Mouse (Mus musculus) mouse embryonic stem cell (cell line): ENCODE measurements around the gene Svep1.

ENCODE experiments used
- in situ Hi-C, 2 experiments: fragments of 300-500 bp; cut with MboI; formaldehyde crosslinking; loops; 1 replicate in 1 of 2; 3 replicates in 1 of 2; pipeline ENCODE4 v1.14.3; 2019 to 2020; ENCODE audit warnings: low sequenced_read_pairs in 2 of 2, low pct_unique_long_range_greater_than_20kb in 1 of 2, mixed read lengths in 1 of 2; ENCODE audit not compliant: unreplicated experiment in 1 of 2

The Svep1 gene

DNA sequence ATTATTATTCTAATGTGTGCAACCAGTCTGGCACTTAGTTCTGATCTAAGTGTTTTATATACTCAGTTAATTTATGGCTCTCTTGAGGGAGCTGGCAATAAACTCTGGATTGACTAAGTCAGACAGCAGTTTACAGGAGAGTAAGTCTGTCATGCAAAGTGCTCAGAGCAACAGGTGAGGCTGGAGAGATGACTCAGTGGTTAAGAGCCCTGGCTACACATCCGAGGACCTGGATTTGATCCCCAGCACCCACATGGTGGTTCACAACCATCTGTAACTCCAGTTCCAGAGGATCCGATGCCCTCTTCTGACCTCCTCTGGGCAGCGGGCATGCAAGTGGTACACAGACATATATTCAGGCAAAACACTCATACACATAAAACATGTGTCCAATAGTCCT lies 162.3 kb downstream of the Svep1 start:
- in situ Hi-C loops: no loop called here

DNA sequence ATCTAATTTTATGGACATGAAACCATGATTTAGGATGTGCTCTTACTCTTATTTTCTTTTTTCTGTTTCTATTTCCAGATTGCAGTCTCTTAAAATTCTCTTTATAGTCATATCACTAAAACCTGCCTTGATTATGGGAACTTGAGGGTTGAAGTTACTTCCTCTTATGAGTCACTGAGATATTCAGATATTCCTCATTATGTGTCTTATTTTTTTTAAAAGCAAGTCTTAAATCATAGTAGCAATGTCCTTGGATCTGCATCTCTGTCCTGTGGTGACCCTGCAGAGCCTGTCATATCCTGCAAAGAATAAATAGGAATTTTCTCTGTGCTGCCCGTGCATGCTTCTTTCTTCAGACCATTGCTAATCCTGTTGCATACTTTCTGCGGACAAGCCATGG lies 166.6 kb downstream of the Svep1 start:
- in situ Hi-C loops: no loop called here

DNA sequence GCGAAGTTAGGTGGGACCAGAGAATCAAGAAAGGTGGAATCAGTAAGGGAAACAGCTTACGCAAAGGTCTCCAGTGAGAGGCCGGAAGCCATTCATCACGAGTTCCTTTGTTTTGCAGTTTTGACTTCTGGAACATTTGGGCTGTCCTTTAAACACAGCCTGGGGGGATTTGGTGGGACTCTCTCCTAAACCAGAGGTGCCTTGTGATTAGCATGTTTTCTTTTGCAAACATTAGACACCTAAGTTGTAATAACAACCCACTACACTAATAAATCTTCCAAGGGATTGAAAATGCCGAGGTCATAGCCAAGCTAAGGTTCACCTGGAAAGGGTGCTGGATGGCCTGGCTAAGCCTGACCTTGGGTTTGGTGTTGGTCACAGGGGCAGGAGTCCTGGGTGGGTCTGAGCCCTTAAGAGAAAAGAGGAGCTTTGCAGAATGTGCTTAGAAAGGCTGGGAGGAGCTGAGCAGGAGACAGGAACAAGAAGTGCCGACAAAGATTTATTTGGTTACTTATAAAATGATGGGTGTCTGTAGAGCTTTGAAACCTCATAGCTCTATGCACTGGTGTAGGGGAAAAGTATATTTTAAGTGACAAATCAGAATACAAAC lies 169.5 kb downstream of the Svep1 start:
- in situ Hi-C loops: no loop called here

DNA sequence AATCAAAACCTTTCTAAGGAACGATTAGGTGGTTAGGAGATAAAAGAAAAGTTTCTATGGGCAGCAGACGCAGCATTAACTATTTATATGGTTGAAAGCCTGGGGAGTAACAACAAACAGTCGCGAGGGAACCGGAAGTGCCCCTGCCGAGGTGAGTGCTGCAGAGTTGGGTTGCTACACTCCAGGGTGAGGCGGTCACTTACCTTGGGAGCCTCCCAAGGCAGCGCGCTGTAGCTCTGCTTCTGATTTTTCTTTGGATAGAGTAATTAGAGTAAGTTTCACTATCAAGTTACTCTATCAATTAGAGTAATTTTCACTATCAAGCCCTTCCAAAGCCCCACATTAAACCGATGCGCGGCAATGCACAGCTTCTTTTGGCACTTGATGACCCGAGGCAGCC lies 172.0 kb downstream of the Svep1 start:
- in situ Hi-C loops: no loop called here

DNA sequence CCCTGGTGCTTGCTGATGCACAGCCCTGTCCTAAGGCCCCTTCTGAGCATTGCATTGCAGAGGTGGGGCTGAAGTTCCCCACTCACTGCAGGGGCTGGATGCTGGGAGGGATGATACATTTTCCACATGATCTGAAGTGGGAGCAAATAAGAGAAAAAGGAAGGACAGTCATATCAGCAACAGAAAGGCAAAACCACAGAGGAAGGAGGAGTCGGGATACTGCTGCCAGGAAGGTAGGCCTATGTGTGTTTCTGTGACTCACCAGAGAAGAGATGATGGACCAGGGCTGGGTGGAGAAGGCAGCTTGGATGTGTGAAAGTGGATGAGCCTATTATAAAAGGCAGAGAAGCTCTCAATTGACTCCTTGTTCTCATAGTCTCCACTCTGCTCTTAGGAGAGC lies 173.9 kb downstream of the Svep1 start:
- in situ Hi-C loops: no loop called here

DNA sequence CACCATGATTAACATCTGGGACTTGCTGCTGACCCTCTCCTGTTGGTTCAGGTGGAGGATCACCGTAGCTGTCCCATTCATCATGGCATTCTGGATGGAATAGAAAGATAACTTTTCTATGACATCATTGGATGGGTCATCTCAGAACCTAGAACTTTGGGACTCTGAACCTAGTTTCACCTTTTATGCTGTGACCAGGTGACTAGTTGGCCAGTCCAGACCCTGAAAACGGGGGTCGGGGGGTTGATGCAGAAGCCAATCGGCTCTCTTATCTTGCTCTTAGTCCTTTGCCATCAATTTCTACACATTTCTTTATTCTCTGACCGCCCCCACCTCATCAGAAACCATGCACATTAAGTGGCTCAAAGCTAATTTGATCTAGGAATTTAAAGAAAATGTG lies 197.6 kb downstream of the Svep1 start, which contains the start of gene Txndc8:
TSS of gene Txndc8 (minus strand) at position 101 of the 400 bp plus-strand sequence.
- in situ Hi-C loops: no loop called here

DNA sequence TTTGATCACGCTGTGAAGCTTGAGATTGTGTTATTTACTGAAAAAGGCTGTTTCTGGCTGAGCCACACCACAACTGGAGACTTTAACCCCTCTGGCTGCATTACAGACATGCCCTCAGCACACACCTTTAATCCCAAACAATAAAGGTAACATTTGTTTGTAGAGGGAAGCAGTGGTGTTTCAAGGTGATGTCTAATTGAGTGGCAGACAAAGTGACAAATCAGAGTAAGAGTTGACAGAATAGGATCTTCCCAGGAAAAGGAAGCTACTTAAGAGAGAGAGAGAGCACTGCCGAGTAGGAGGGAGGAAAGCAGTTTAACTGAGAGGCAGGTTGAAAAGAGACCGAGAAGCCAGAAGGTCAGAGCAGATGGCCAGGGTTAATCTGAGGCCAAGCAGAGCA lies 203.2 kb downstream of the Svep1 start:
- in situ Hi-C loops: no loop called here
